Comparison of ENCODE assay signal across 12 mouse cellular contexts in genomic region chr10:4047666-4048065, GRCm38 (mm10).
"Had no signal": no experiment of that assay in that cellular context is flagged by ENCODE, and none has a peak within 500 bp of the region (broad histone marks: within the 10 kb centered on the region; RNA-seq: fewer than 3 reads in every experiment).

No protein-coding gene starts in this region.

- ATAC-seq: lung, postnatal 0 days had no signal

- DNase-seq: kidney, postnatal 36 days; lung, adult 2 months; lung, postnatal 36 days; midbrain, embryonic 14.5 days; right cerebral cortex, postnatal 14 days; thymus, postnatal 4 days had no signal

- H3K36me3 ChIP-seq: neural tube, embryonic 12.5 days had no signal

- H3K27ac ChIP-seq: kidney, postnatal 0 days; limb, embryonic 10.5 days; liver, embryonic 15.5 days; neural tube, embryonic 12.5 days had no signal

- H3K4me2 ChIP-seq: liver, embryonic 11.5 days; liver, embryonic 15.5 days; neural tube, embryonic 12.5 days had no signal

- H3K9me3 ChIP-seq: limb, embryonic 10.5 days; liver, embryonic 15.5 days; neural tube, embryonic 12.5 days had no signal

- H3K27me3 ChIP-seq: liver, embryonic 15.5 days; neural tube, embryonic 12.5 days had no signal

- H3K4me1 ChIP-seq: limb, embryonic 10.5 days; liver, embryonic 15.5 days; neural tube, embryonic 12.5 days had no signal

- H3K9ac ChIP-seq: liver, embryonic 15.5 days; neural tube, embryonic 12.5 days had no signal

- H3K4me3 ChIP-seq: limb, embryonic 10.5 days; liver, embryonic 15.5 days; neural tube, embryonic 12.5 days had no signal
